Mouse (Mus musculus): ENCODE measurements at regions not wholly inside any gene's neighbourhood (a gene's known extent, or its start where the extent isn't known, plus 50 kb on each side); places are given as distances from the start of the nearest gene placed in this dataset.

DNA sequence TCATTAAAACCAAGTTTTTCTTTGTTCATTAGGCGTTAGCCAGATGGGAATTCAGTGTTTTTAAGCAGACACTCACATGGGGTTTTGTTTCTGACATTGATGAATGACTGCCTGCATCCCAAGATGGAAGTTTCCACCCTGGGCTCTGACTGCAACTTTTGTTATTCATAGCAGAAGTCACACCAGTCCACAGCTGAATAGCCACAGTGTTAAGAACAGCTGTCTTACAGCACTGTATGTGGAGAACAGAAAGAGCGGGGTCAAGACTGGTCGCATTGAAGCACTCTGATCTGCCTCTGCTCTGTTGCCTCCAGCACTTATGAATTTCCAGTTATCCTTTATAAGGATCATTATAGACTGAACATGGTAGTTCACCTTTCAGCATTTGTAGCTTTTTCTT is 2505.8 kb downstream of the Gm37988 start:
- TF ChIP-seq GATA1 (IDR thresholded peaks at IDR 0.05; ENCODE audit: borderline replicate concordance, low read length) (no peak), FLI1 (IDR thresholded peaks at IDR 0.05; ENCODE audit: low read length) (no peak)
